Mouse (Mus musculus) liver, embryonic 11.5 days (tissue): ENCODE data around the gene Sh2d5. TPM values are rescaled to one million over a fixed set of nuclear protein-coding genes. Genes with fewer than 3 reads are reported as not detected.
A peak's percentile ranks its signal among the peaks of the same experiment; 100 is the strongest.

Source experiments
- ATAC-seq: fragments of 200-750 bp; cut with Nextera tagmentation; replicated peaks from 2 replicates; pipeline ENCODE4 v1.8.0; 2017; ENCODE audit warnings: moderate number of reproducible peaks, mild to moderate bottlenecking, moderate TSS enrichment, moderate library complexity; ENCODE audit not compliant: low FRiP score
- DNase-seq: peaks from one replicate; pipeline ENCODE4 v3.0.0-alpha.2; 2017; ENCODE audit warnings: low spot score
- H3K27ac ChIP-seq: fragments of 300-500 bp; sonication (generic); 2 replicates; pipeline ENCODE4 v1.5.1; 2014; ENCODE audit warnings: mild to moderate bottlenecking, low read depth, low read length, control low read depth
- H3K27me3 ChIP-seq: fragments of 300-500 bp; sonication (generic); replicated peaks from 2 replicates; pipeline ENCODE4 v1.6.1; 2014; ENCODE audit warnings: low read length, mixed read lengths; ENCODE audit not compliant: control insufficient read depth, insufficient read depth
- H3K36me3 ChIP-seq: fragments of 300-500 bp; sonication (generic); 2 replicates; pipeline ENCODE4 v1.6.1; 2014; ENCODE audit warnings: mild to moderate bottlenecking, low read length, moderate library complexity, mixed read lengths; ENCODE audit not compliant: control insufficient read depth, insufficient read depth
- H3K4me1 ChIP-seq: fragments of 300-500 bp; sonication (generic); replicated peaks from 2 replicates; pipeline ENCODE4 v1.6.1; 2014; ENCODE audit warnings: low read length, mixed read lengths; ENCODE audit not compliant: control insufficient read depth, insufficient read depth
- H3K4me2 ChIP-seq: fragments of 300-500 bp; sonication (generic); 2 replicates; pipeline ENCODE4 v1.6.1; 2014; ENCODE audit warnings: mild to moderate bottlenecking, control low read depth, moderate library complexity
- H3K4me3 ChIP-seq: fragments of 300-500 bp; sonication (generic); 2 replicates; pipeline ENCODE4 v1.5.1; 2014; ENCODE audit warnings: low read depth, low read length, control low read depth
- H3K9ac ChIP-seq: fragments of 300-500 bp; sonication (generic); 2 replicates; pipeline ENCODE4 v1.6.1; 2014; ENCODE audit warnings: low read depth, low read length, control low read depth
- H3K9me3 ChIP-seq: fragments of 300-500 bp; sonication (generic); 2 replicates; pipeline ENCODE4 v1.6.1; 2016; ENCODE audit warnings: low read length, inconsistent platforms, mixed read lengths; ENCODE audit not compliant: control insufficient read depth
- WGBS: fragments of 180-500 bp; shearing (Covaris S2); extraction: QIAGEN DNeasy Blood & Tissue Kit; methylation state at CpG from one replicate; pipeline ENCODE4 v1.1.7; 2014; 5-methylcytosine and 5-hydroxymethylcytosine counted together
- polyA plus RNA-seq: library from polyadenylated mRNA; unstranded; fragments of >200 nt; fragmentation: Nextera tagmentation; extraction: Ambion mirVana; gene quantifications from 2 replicates; pipeline ENCODE4 v1.2.1, GENCODE M21; 2014

Sh2d5 gene
- polyA plus RNA-seq, 1 experiment from 2014 or later = 0.81 TPM

DNA sequence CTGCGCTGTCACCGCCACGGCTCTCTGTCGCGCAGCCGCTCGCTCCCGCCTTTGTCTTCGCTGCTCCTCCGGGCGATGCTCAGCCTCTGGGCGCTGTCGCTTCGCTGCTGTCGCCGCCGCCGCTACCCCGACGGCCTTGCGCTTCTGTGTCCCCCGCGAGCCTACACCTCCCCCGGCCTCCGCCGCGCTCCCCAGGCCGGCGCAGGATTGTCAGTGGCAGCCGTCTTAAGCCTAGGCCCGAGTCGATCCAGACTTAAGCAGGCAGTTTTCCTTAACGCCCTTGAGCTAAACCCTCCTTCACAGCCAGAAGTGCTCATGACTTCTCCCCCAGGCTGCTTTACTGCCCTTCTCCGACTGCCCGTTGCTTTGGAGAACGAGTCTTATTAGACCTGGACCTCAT is 32.8 kb upstream of the Sh2d5 start:
- peaks cover 37% of the 10 kb centered on the region for H3K4me1 ChIP-seq
- under 1% methylated on average over 36 of the region's 36 CpGs for WGBS
- peak; percentile 21 for ATAC-seq
- H3K9ac ChIP-seq = peak overlapping the region; percentile 97
- H3K36me3 ChIP-seq = peaks cover 7% of the 10 kb centered on the region; the same call in 1 of the 2 replicates
- peak overlapping the region; percentile 97 for H3K4me3 ChIP-seq
- H3K27me3 ChIP-seq = no peaks in the 10 kb centered on the region
- no peaks in the 10 kb centered on the region for H3K9me3 ChIP-seq
- H3K4me2 ChIP-seq = peak overlapping the region; percentile 91
- peak overlapping the region; percentile 95 for H3K27ac ChIP-seq
- DNase-seq = no peak

DNA sequence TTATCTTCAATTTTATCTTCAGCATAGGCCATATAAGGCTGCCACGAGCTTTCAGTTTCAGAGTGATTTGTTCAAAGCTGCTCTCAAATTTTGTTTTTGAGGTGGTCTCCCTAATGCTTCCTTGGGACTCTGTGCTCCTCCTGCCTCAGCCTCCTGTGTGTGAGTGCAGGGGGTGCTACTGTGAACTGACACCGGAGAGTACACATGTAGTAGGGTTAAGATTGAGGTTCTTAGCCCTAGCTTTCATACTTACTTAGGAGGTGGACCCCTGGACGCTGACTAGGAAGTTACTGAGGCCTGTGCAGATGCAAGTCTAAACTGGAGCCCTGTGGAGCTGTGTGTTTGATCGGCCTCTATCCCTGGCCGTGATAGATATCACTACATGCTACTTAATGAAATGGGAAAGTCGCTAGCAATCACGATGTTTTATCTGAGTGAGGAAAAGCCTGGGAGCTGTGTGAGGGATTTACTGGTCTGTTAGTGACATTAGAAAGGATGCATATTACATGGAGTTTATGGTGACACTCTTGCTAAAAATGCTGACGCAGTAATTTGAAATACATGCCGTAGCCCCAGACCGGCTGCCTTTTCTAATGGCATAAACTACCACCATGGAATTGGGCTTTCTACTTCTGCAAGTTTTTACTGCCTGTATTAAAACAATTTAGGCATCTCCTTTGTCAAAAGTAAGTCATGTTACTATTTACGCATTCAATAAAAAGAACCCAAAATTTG is 32.1 kb upstream of the Sh2d5 start:
- peak overlapping the region; percentile 97 for H3K4me3 ChIP-seq
- H3K9me3 ChIP-seq = no peaks in the 10 kb centered on the region
- DNase-seq (no peak), ATAC-seq (no peak)
- WGBS = 63% methylated on average over 11 of the region's 11 CpGs
- peak overlapping the region; percentile 91 for H3K4me2 ChIP-seq
- H3K27ac ChIP-seq = peak overlapping the region; percentile 95
- H3K9ac ChIP-seq = peak overlapping the region; percentile 97
- H3K27me3 ChIP-seq = no peaks in the 10 kb centered on the region
- peaks cover 37% of the 10 kb centered on the region for H3K4me1 ChIP-seq
- peaks cover 10% of the 10 kb centered on the region; the same call in 1 of the 2 replicates for H3K36me3 ChIP-seq

DNA sequence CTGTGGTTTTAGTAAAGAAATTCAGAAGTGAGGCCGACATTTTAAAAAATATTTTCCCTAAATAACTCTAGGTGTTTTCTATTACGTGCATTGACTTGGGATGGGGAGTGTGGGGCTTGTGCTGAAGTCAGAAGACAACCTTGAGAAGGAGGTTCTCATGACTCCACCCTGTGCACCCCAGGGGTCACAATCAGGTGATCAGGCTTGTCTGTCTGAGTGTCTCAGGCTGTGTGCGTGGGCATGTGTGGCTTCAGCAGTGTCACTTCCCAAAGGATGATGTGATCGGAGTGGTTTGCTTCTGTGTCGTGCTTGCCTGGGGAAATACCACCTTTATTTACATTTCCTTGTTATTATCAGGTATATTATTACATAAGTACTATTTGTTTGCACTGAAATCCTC is 30.9 kb upstream of the Sh2d5 start:
- Histone ChIP-seq H3K9ac (0 out of 2 replicates have a peak overlapping the region, but pooled peaks have one; percentile 27), H3K4me1 (peaks cover 37% of the 10 kb centered on the region), H3K27ac (peak overlapping the region; percentile 10; the same call in 1 of the 2 replicates), H3K27me3 (no peaks in the 10 kb centered on the region), H3K4me3 (no peak overlapping the region; the same call in 1 of the 2 replicates), H3K36me3 (peaks cover 21% of the 10 kb centered on the region; the same call in 1 of the 2 replicates), H3K4me2 (peak overlapping the region; percentile 91), H3K9me3 (no peaks in the 10 kb centered on the region)
- WGBS = 80% methylated on average over 5 of the region's 5 CpGs
- DNase-seq (no peak), ATAC-seq (no peak)

GRCm38 (mm10) chr4:138220761-138221160 is 29.4 kb upstream of the Sh2d5 start:
- Histone ChIP-seq H3K4me2 (peak overlapping the region; percentile 18), H3K27ac (peak overlapping the region; percentile 45), H3K27me3 (no peaks in the 10 kb centered on the region), H3K36me3 (peaks cover 25% of the 10 kb centered on the region; the same call in 1 of the 2 replicates), H3K9ac (0 out of 2 replicates have a peak overlapping the region, but pooled peaks have one; percentile 10), H3K4me1 (peaks cover 35% of the 10 kb centered on the region), H3K4me3 (no peak overlapping the region), H3K9me3 (no peaks in the 10 kb centered on the region)
- 65% methylated on average over 7 of the region's 7 CpGs for WGBS
- DNase-seq (no peak), ATAC-seq (no peak)

GRCm38 (mm10) chr4:138221406-138221805 is 28.8 kb upstream of the Sh2d5 start:
- no peak for DNase-seq
- Histone ChIP-seq H3K4me2 (peak overlapping the region; percentile 18; the same call in 1 of the 2 replicates), H3K27ac (peak overlapping the region; percentile 45; the same call in 1 of the 2 replicates), H3K36me3 (peaks cover 32% of the 10 kb centered on the region; the same call in 1 of the 2 replicates), H3K27me3 (no peaks in the 10 kb centered on the region), H3K9me3 (no peaks in the 10 kb centered on the region), H3K9ac (no peak overlapping the region), H3K4me1 (peaks cover 35% of the 10 kb centered on the region), H3K4me3 (no peak overlapping the region)
- no peak for ATAC-seq
- 63% methylated on average over 5 of the region's 5 CpGs for WGBS

- Histone ChIP-seq H3K9ac (no peak overlapping the region), H3K27ac (no peak overlapping the region), H3K36me3 (peaks cover 38% of the 10 kb centered on the region), H3K4me1 (peaks cover 35% of the 10 kb centered on the region), H3K4me2 (no peak overlapping the region), H3K27me3 (no peaks in the 10 kb centered on the region), H3K4me3 (no peak overlapping the region), H3K9me3 (no peaks in the 10 kb centered on the region)
- DNase-seq = no peak
- WGBS = 70% methylated on average over 5 of the region's 5 CpGs
- no peak for ATAC-seq
Observed at GRCm38 (mm10) chr4:138222396-138222795, 27.8 kb upstream of the Sh2d5 start.

- peaks cover 48% of the 10 kb centered on the region for H3K36me3 ChIP-seq
- peaks cover 27% of the 10 kb centered on the region for H3K4me1 ChIP-seq
- WGBS = 86% methylated on average over 10 of the region's 10 CpGs
- no peak for DNase-seq
- no peak overlapping the region for H3K9ac ChIP-seq
- H3K9me3 ChIP-seq = no peaks in the 10 kb centered on the region
- no peak overlapping the region for H3K4me2 ChIP-seq
- no peak for ATAC-seq
- H3K27me3 ChIP-seq = no peaks in the 10 kb centered on the region
- H3K4me3 ChIP-seq = no peak overlapping the region
- H3K27ac ChIP-seq = no peak overlapping the region
Observed at GRCm38 (mm10) chr4:138223623-138224022, 26.6 kb upstream of the Sh2d5 start.

- H3K4me2 ChIP-seq = no peak overlapping the region
- H3K27ac ChIP-seq = no peak overlapping the region; the same call in 1 of the 2 replicates
- 66% methylated on average over 27 of the region's 27 CpGs for WGBS
- no peaks in the 10 kb centered on the region for H3K9me3 ChIP-seq
- H3K9ac ChIP-seq = no peak overlapping the region
- H3K4me3 ChIP-seq = no peak overlapping the region
- H3K4me1 ChIP-seq = peaks cover 21% of the 10 kb centered on the region
- peaks cover 28% of the 10 kb centered on the region for H3K27me3 ChIP-seq
- no peak for ATAC-seq
- no peak for DNase-seq
- H3K36me3 ChIP-seq = peaks cover 26% of the 10 kb centered on the region
Observed at GRCm38 (mm10) chr4:138246756-138247665, 3.2 kb upstream of the Sh2d5 start.
